Mouse (Mus musculus) cerebral cortex, adult 2 months (tissue): Measurements from ENCODE around the gene 4930412O13Rik.

Experiments used
- WGBS: fragments of 180-500 bp; shearing (Covaris S2); methylation state at CpG from one replicate; pipeline ENCODE4 v1.1.7; 2018; 5-methylcytosine and 5-hydroxymethylcytosine counted together

4930412O13Rik gene

GRCm38 (mm10) chr2:9880271-9880670 lies 781 bp upstream of the 4930412O13Rik start:
- 10% methylated on average over 11 of the region's 11 CpGs for WGBS

- 7% methylated on average over 13 of the region's 13 CpGs for WGBS
These were observed 565 bp downstream of the 4930412O13Rik start for GRCm38 (mm10) chr2:9881611-9882023.

GRCm38 (mm10) chr2:9882371-9882925 lies 1.4 kb downstream of the 4930412O13Rik start:
- 2% methylated on average over 39 of the region's 39 CpGs for WGBS

DNA sequence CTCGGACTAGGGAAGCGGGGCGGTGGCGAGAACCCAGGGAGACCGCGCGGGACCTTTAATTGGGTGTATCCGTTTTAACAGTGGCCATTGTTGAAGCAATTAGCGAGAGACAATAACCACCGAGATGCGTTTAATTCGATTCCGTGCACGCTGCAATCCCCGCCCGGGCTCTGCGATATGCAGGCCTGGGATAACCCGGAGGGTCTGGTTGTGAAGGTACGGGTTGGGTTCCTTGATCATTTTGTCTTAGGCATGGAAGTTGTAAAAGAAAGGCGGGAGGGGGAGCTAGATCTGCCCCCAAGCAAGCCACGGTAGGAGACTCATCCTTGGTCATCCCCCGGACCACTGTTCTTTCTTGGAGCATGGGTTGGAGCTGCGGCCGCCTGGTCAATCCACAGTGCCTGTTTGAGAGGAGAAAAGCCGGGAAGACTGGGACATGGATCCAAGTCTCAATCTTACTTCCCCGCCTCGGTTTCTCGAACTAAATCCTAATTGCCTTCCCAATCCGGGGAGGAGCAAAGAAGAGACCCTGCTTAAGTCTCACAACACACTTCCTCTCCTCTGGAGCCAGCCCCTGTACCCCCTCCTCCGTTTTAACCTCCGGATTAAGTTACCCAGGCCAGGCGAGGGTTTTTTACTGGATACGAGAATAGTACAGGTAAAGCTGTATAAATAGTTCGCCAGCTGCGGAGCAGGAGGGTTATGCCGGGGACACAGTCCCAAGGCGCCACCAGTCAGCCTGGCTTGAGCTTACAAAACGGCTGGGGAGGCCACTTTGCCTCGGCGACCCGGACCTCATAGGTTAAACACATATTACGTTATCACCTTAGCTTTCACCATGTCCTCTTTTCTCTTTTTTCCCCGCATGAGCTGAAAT lies 2.1 kb downstream of the 4930412O13Rik start:
- 3% methylated on average over 43 of the region's 43 CpGs for WGBS

- 4% methylated on average over 27 of the region's 27 CpGs for WGBS
These were observed 2.9 kb downstream of the 4930412O13Rik start for GRCm38 (mm10) chr2:9883803-9884532.

DNA sequence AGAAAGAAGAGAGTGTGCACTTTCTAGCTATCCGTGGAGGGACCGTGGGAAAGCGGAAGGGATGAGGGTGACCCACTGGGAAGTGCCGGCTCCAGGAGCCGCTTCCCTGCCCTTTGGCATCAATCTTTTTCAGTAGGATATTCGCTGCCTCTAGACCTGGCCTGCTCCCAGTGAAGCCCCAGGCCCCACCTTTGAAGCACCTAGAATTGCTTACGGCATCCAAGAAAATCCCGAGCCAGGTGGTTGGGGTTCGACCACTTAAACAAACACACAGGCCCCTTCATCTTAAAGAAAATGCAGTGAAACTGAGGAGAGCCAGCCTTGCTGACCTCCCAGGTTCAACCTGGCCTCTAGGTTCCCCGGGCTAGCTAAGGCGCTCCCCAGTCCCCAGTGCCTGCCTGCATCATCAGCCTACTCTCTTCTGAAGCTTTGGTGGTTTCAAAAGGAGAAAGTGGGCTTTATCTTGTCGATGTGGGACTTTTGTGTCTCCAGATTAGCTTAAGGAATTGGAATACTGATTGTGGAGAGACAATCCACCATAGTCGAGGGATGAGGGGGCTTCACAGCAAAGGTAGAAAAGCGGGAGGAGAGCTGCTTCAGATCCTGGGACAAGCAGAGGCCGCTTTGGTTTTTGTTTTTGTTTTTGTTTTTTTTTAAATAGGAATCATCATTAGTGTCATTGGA lies 3.6 kb downstream of the 4930412O13Rik start:
- WGBS = 11% methylated on average over 15 of the region's 15 CpGs

DNA sequence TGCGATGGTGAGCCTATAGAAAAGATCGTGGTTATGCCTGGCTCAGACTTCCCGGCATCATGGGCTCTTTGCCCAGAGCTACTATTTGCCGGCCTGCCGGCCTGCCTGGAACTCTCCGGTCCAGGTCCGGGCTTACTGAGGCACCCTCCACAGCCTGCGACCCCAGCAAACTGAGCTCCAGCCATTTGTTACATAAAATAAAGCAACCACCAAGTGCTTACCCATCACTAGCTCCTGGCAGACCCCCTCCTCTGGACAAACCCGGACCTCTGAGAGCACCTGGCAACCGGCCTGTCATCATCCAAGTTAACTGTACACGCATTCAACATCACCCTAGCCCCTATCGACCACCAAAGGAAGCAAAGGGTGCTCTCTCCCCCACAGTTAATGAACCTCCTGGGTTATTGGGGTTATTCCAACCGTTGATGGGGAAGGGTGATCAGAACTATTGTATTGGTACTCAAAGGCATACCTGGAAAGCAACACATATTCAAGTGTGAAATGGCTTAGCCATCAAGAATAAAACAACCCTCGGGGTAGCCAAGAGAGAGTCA lies 4.2 kb downstream of the 4930412O13Rik start:
- 12% methylated on average over 14 of the region's 14 CpGs for WGBS

DNA sequence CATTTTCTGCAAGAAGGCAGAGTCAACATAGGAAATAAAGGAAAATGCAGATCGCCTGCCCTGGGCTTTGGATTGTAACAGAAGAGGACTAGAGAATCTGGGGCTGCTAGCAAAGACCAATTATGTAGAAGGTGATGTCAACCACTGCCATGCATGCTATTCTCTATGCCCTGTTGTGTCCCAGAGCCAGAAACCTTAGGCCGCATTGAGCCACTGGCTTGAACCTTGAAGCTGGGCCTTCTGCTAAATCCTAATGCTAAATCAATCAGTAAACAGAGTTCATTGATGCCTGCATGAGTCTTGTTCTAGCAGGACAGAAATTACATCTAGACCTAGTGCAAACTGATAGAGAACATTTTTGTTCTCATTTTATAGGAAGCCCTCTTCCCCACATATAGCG lies 5.0 kb downstream of the 4930412O13Rik start:
- WGBS = 58% methylated on average over 3 of the region's 3 CpGs

- WGBS = 10% methylated on average over 7 of the region's 7 CpGs
These were observed 6.0 kb downstream of the 4930412O13Rik start for GRCm38 (mm10) chr2:9886921-9887610.

GRCm38 (mm10) chr2:9887636-9888035 lies 6.6 kb downstream of the 4930412O13Rik start:
- WGBS = 3% methylated on average over 7 of the region's 7 CpGs

GRCm38 (mm10) chr2:9888913-9889650 lies 8.0 kb downstream of the 4930412O13Rik start, which contains the start of gene 9230102O04Rik:
Gene 9230102O04Rik, minus strand, starts transcription at chr2:9889540.
- 2% methylated on average over 30 of the region's 30 CpGs for WGBS

DNA sequence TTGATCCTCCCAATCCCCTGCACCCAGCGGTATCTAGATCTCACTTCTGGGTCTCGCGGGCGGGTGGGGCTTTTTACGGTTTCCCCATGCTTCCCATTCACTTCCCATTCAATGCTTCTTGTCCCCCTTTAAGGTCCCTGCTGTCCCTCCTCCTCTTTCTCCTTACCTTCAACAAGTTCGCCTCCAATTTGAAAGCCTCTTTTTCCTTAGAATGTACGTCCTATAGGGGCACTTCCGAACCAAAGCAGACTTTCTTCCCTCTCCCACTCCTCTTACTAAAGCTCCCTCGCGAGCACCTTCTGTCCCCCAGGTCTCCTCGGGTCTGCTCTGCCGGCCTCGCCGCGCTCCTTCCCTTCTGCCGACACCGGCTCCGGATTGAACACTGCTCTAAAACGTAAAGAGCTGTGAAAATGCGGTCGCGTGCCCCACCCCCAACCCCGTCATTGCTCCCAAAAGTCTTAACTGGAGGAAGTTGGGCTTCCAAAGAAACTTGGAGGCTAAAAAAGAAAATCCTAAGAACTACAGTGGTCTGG lies 8.7 kb downstream of the 4930412O13Rik start, which contains the start of gene Gata3:
Gene Gata3 (minus strand): TSS at position 384 of the 533 bp plus-strand sequence.
- 2% methylated on average over 23 of the region's 23 CpGs for WGBS

GRCm38 (mm10) chr2:9890251-9890650 lies 9.2 kb downstream of the 4930412O13Rik start:
- WGBS = 7% methylated on average over 8 of the region's 8 CpGs

DNA sequence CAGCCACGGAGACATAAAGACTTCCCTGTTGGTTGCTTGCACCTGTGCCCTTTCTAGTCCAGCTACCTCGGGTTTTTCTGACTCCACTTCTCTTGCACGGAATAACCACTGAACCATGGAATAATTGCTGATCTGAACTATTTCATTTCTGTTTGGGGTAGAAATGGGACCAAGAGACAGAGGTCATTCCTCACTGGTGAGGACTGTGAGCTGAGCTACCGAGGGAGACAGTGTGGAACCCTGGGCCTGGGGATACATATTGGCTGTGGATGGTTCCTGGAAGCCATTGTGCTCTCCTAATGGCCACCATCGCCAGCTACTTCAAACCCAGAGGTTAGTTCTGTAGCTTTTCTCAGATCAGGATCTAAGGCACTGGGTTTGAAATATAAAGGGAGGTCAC lies 9.9 kb downstream of the 4930412O13Rik start:
- 6% methylated on average over 5 of the region's 5 CpGs for WGBS

- 9% methylated on average over 7 of the region's 7 CpGs for WGBS
These were observed 11.5 kb downstream of the 4930412O13Rik start for GRCm38 (mm10) chr2:9892541-9892940.

DNA sequence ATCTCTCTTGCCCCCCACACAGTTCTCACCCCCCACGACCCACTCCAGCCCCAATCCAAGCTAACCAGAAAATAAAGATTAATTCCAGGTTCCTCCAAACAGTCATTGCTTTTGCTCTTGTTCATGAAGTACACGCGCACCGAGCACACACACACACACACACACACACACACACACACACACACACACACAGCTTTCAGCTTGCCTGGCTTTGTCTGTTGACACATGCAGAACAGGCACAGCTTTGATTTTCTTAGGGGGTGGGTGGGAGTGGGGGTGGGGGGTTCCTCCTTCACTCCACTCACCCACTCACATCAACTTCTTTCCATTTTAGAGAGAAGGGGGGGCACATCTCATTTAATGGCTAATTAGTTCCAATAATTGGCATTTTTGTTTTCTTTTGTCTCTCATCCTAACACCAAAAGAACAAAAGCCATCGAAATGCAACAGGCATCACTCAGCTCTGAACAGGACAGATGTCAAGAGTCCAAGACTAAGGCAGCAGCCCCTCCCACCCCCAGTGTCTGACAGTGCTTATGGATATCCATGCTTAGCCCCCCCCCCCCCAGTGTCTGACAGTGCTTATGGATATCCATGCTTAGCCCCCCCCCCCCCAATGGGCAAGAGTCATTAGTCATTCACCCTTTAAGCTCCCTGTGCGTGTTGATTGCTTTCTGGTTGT lies 12.4 kb downstream of the 4930412O13Rik start:
- WGBS = 2% methylated on average over 6 of the region's 6 CpGs

GRCm38 (mm10) chr2:9894836-9895593 lies 14.0 kb downstream of the 4930412O13Rik start:
- WGBS = 4% methylated on average over 19 of the region's 19 CpGs

GRCm38 (mm10) chr2:9896097-9896770 lies 15.2 kb downstream of the 4930412O13Rik start:
- 4% methylated on average over 22 of the region's 22 CpGs for WGBS
